Mouse (Mus musculus) olfactory bulb, adult 2 months (tissue): ENCODE measurements around the gene Minpp1. TPM values are rescaled to one million over a fixed set of nuclear protein-coding genes. Genes with fewer than 3 reads are reported as not detected.

Experiments
- H3K27ac ChIP-seq: fragments of 200-500 bp; 2 replicates; pipeline ENCODE4 v1.5.1; 2012; ENCODE audit warnings: low read depth, low read length; ENCODE audit not compliant: insufficient read depth
- H3K4me1 ChIP-seq: fragments of 200-500 bp; 2 replicates; pipeline ENCODE4 v1.6.1; 2012; ENCODE audit warnings: low read length; ENCODE audit not compliant: control insufficient read depth, insufficient read depth
- H3K4me3 ChIP-seq: fragments of 200-500 bp; 2 replicates; pipeline ENCODE4 v1.5.1; 2012; ENCODE audit warnings: mild to moderate bottlenecking, low read depth, low read length, moderate library complexity; ENCODE audit not compliant: insufficient read depth
- CTCF ChIP-seq: fragments of 200-500 bp; IDR thresholded peaks from 2 replicates; pipeline ENCODE4 v1.5.1; 2012; ENCODE audit warnings: low read depth, mild to moderate bottlenecking, low read length, moderate library complexity; ENCODE audit not compliant: insufficient read depth
- POLR2A ChIP-seq: fragments of 200-500 bp; IDR thresholded peaks from 2 replicates; pipeline ENCODE4 v1.6.1; 2012; ENCODE audit warnings: mild to moderate bottlenecking, low read depth, low read length, moderate library complexity; ENCODE audit not compliant: insufficient read depth
- WGBS: fragments of 180-500 bp; shearing (Covaris S2); methylation state at CpG from one replicate; pipeline ENCODE4 v1.1.7; 2018; 5-methylcytosine and 5-hydroxymethylcytosine counted together
- polyA plus RNA-seq: library from polyadenylated mRNA; stranded (reverse); fragments of >200 nt; gene quantifications from 2 replicates; pipeline ENCODE4 v1.2.4, GENCODE M21; 2012; ENCODE audit warnings: low replicate concordance; ENCODE audit not compliant: missing spikeins, insufficient read depth, insufficient read length

Minpp1 gene
- polyA plus RNA-seq, 1 experiment = not detected

DNA sequence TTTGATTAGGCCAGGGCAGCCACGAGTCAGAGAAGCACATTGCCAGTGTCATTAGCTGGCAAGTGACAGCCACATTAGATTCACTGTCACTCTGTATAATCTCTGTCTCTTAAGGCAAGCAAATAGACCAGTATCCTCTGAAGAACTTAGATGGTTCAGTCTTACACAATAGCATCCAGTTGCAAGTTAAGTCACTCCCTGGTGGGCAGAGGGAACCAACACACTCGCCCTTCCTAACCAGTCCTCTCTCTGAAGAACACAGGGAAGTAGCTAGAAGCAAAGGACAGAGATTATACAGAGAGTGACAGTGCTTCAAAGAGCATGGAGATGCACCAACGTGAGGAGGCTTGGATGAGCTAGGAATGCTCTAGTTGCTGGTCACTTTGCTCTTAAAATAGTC lies 67.7 kb downstream of the Minpp1 start:
- H3K27ac ChIP-seq = no peak overlapping the region

DNA sequence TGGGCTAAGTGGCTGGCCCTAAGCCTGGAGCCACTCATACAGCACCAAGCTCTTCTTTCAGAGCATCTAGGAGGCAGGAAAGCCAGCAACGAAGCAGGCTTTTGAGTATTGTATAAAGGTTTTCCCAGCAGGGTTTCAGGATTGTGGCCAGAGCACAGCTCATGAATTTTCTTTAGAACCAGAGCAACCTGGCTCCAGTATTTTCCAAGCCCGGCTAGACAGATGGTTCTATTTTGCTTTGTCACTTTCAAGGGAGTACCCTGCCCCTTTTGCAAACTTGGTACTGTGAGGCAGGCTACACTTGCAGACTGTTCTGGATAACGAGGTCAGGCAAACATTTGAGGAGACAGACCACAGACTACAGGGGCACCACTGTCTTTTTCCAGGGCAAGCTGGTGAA lies 69.7 kb downstream of the Minpp1 start:
- WGBS = 28% methylated on average over 3 of the region's 3 CpGs
- Histone ChIP-seq H3K4me1 (no peaks in the 10 kb centered on the region), H3K4me3 (no peak overlapping the region), H3K27ac (no peak overlapping the region)
- no peak for TF ChIP-seq POLR2A

More for the DNA sequence above, 67.7 kb downstream of the Minpp1 start:
- no peaks in the 10 kb centered on the region for H3K4me1 ChIP-seq
- 80% methylated on average over 3 of the region's 3 CpGs for WGBS
- no peak overlapping the region for H3K4me3 ChIP-seq
- TF ChIP-seq CTCF (no peak), POLR2A (no peak)

Other genes with a start within 250 kb of the Minpp1 start
- not detected in 2 replicates for gene Sgms1, start 96.1 kb upstream of the Minpp1 start, polyA plus RNA-seq
- gene Rpl9-ps6, start 19.2 kb upstream of the Minpp1 start, polyA plus RNA-seq = not detected in 2 replicates
- gene Papss2, start 110.0 kb downstream of the Minpp1 start, polyA plus RNA-seq = not detected in 2 replicates